Mouse (Mus musculus): ENCODE measurements at regions not wholly inside any gene's neighbourhood (a gene's known extent, or its start where the extent isn't known, plus 50 kb on each side); places are given as distances from the start of the nearest gene placed in this dataset.

DNA sequence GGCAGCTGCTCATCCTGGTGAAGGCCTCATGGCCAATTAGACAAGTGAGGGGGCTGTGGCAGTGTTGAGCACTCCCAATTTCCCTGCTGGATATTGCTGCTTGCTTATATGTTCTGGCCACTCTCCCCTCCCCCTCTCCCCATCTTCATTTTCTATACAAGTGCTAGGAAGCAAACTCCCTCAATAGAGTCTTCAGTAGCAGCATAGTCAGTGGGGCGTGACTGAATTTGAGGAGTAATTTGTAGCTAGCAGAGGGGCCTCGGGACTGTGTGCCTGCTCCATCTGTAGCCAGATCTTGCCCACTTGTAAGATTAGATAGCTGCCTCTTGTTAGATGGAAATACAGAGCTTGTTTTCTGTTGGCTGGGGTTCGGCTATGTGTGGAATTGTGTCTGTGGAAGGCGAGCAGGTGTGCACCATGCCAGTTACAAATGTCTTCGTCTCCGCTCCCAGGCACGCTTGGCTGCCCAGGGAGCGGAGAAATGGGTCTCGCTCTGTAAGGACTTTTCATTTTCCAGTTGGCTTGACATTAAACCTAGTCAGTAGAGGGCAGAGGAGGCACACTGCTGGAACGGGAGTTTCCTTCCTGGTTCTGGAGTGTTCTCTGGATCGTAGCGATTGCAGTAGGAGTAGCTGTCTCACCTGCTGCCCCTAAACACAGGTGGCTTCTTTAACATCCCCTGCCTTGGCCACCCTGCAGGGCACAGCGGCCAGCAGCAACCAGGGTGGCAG lies 163.1 kb downstream of the Matn1 start:
- no peaks in the 10 kb centered on the region for H3K9me3 ChIP-seq (replicated peaks; ENCODE audit: low read length)
- no peak overlapping the region for H3K4me3 ChIP-seq (replicated peaks; ENCODE audit: low read depth, low read length)
- no peaks in the 10 kb centered on the region for H3K4me1 ChIP-seq (replicated peaks; ENCODE audit: insufficient read depth, low read length)
- ATAC-seq (replicated peaks; ENCODE audit: low FRiP score, low read depth): peak; percentile 54
- DNase-seq (ENCODE audit: low spot score): peak; percentile 52
- peak; percentile 57; the same call in 1 of the 2 replicates for TF ChIP-seq CTCF (IDR thresholded peaks at IDR 0.05; ENCODE audit: low read depth)
- no peak overlapping the region for H3K27ac ChIP-seq
- no peaks in the 10 kb centered on the region for H3K36me3 ChIP-seq (ENCODE audit: insufficient read depth, low read length)
- no peak overlapping the region for H3K4me2 ChIP-seq (ENCODE audit: low read length)
- H3K9ac ChIP-seq (ENCODE audit: low read depth, low read length): no peak overlapping the region
- no peaks in the 10 kb centered on the region for H3K27me3 ChIP-seq (ENCODE audit: insufficient read depth, low read length)
- WGBS: 44% methylated on average over 13 of the region's 13 CpGs

GRCm38 (mm10) chr4:131112536-131112935 lies 168.4 kb downstream of the Matn1 start:
- H3K9me3 ChIP-seq (replicated peaks; ENCODE audit: low read length): no peaks in the 10 kb centered on the region
- DNase-seq (ENCODE audit: low spot score) (no peak), ATAC-seq (replicated peaks; ENCODE audit: low FRiP score, low read depth) (no peak)
- TF ChIP-seq CTCF (IDR thresholded peaks at IDR 0.05; ENCODE audit: low read depth): no peak
- no peaks in the 10 kb centered on the region for H3K4me1 ChIP-seq (replicated peaks; ENCODE audit: insufficient read depth, low read length)
- no peak overlapping the region for H3K27ac ChIP-seq
- WGBS: 74% methylated on average over 6 of the region's 6 CpGs
- H3K27me3 ChIP-seq (ENCODE audit: insufficient read depth, low read length): no peaks in the 10 kb centered on the region
- no peak overlapping the region for H3K9ac ChIP-seq (ENCODE audit: low read depth, low read length)
- no peak overlapping the region for H3K4me3 ChIP-seq (replicated peaks; ENCODE audit: low read depth, low read length)
- no peak overlapping the region for H3K4me2 ChIP-seq (ENCODE audit: low read length)
- no peaks in the 10 kb centered on the region for H3K36me3 ChIP-seq (ENCODE audit: insufficient read depth, low read length)

DNA sequence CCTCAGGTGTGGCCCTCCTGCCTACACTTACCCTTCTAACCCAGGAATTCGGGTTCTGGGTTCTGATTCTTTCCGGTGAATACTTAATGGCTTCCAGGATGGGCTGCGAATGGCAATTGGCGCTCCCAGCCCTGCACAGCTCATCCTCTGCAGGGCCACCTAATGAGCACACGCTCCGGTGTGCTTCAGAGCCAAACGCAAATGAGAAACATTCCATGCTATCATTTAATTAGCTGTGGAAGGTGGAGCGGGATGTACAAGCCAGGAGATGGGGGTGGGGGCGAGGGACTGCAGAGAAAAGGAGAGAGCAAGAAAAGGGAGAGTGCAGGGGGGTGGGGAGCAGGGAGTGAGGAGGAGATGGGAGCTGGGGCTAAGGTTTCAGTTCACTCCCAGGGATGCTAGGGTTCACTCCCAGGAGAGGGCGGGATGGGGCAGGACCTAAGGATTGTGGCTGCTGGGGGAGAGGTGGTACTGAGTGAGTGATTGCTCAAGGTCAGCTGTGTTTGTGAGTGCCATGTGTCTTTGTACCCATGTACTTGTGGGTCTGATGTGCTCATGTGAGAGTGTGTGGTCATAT lies 169.6 kb downstream of the Matn1 start:
- Histone ChIP-seq H3K36me3 (ENCODE audit: insufficient read depth, low read length) (no peaks in the 10 kb centered on the region), H3K9me3 (replicated peaks; ENCODE audit: low read length) (no peaks in the 10 kb centered on the region), H3K4me1 (replicated peaks; ENCODE audit: insufficient read depth, low read length) (no peaks in the 10 kb centered on the region), H3K27ac (no peak overlapping the region), H3K27me3 (ENCODE audit: insufficient read depth, low read length) (no peaks in the 10 kb centered on the region), H3K9ac (ENCODE audit: low read depth, low read length) (no peak overlapping the region), H3K4me2 (ENCODE audit: low read length) (no peak overlapping the region), H3K4me3 (replicated peaks; ENCODE audit: low read depth, low read length) (no peak overlapping the region)
- no peak for DNase-seq (ENCODE audit: low spot score)
- 36% methylated on average over 10 of the region's 10 CpGs for WGBS
- TF ChIP-seq CTCF (IDR thresholded peaks at IDR 0.05; ENCODE audit: low read depth): no peak
- no peak for ATAC-seq (replicated peaks; ENCODE audit: low FRiP score, low read depth)

- no peak overlapping the region for H3K4me2 ChIP-seq (ENCODE audit: low read length)
- no peak overlapping the region for H3K4me3 ChIP-seq (replicated peaks; ENCODE audit: low read depth, low read length)
- 10% methylated on average over 5 of the region's 5 CpGs for WGBS
- TF ChIP-seq CTCF (IDR thresholded peaks at IDR 0.05; ENCODE audit: low read depth): no peak; the same call in 1 of the 2 replicates
- no peaks in the 10 kb centered on the region for H3K4me1 ChIP-seq (replicated peaks; ENCODE audit: insufficient read depth, low read length)
- no peak overlapping the region for H3K9ac ChIP-seq (ENCODE audit: low read depth, low read length)
- no peak for ATAC-seq (replicated peaks; ENCODE audit: low FRiP score, low read depth)
- H3K27ac ChIP-seq: no peak overlapping the region
- no peaks in the 10 kb centered on the region for H3K9me3 ChIP-seq (replicated peaks; ENCODE audit: low read length)
- no peaks in the 10 kb centered on the region for H3K27me3 ChIP-seq (ENCODE audit: insufficient read depth, low read length)
- DNase-seq (ENCODE audit: low spot score): peak; percentile 93
- no peaks in the 10 kb centered on the region for H3K36me3 ChIP-seq (ENCODE audit: insufficient read depth, low read length)
Measured at GRCm38 (mm10) chr4:131115247-131115646, 171.1 kb downstream of the Matn1 start.

DNA sequence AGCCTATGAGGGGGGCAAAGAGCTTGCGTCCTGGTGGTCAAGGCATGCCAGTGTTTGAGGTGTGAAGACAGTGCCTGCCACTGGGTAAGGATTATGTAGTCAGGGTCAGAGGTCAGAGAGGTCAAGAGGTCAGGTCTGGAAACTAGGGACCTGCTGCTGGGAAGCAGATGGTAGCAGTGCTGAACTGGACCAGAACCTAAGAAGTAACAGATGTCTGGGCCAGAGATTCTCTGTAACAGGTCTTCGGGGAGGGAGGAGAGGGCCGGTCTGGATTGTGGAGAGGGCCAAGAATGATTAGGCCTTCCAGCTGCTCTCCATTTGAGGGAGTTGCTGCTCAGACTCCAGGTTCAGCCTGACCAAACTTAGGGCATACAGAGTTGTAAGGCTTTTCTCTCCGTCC lies 174.4 kb downstream of the Matn1 start:
- Histone ChIP-seq H3K27ac (no peak overlapping the region), H3K4me1 (replicated peaks; ENCODE audit: insufficient read depth, low read length) (no peaks in the 10 kb centered on the region), H3K9me3 (replicated peaks; ENCODE audit: low read length) (no peaks in the 10 kb centered on the region), H3K9ac (ENCODE audit: low read depth, low read length) (no peak overlapping the region), H3K36me3 (ENCODE audit: insufficient read depth, low read length) (no peaks in the 10 kb centered on the region), H3K4me2 (ENCODE audit: low read length) (no peak overlapping the region), H3K4me3 (replicated peaks; ENCODE audit: low read depth, low read length) (no peak overlapping the region), H3K27me3 (ENCODE audit: insufficient read depth, low read length) (no peaks in the 10 kb centered on the region)
- WGBS: 73% methylated on average over 4 of the region's 4 CpGs
- DNase-seq (ENCODE audit: low spot score): no peak
- TF ChIP-seq CTCF (IDR thresholded peaks at IDR 0.05; ENCODE audit: low read depth): no peak
- ATAC-seq (replicated peaks; ENCODE audit: low FRiP score, low read depth): no peak

GRCm38 (mm10) chr4:131119621-131120020 lies 175.4 kb downstream of the Matn1 start:
- H3K9ac ChIP-seq (ENCODE audit: low read depth, low read length): no peak overlapping the region
- no peak overlapping the region for H3K27ac ChIP-seq
- TF ChIP-seq CTCF (IDR thresholded peaks at IDR 0.05; ENCODE audit: low read depth): no peak
- no peaks in the 10 kb centered on the region for H3K27me3 ChIP-seq (ENCODE audit: insufficient read depth, low read length)
- no peaks in the 10 kb centered on the region for H3K36me3 ChIP-seq (ENCODE audit: insufficient read depth, low read length)
- 77% methylated on average over 2 of the region's 2 CpGs for WGBS
- no peak overlapping the region for H3K4me3 ChIP-seq (replicated peaks; ENCODE audit: low read depth, low read length)
- H3K4me1 ChIP-seq (replicated peaks; ENCODE audit: insufficient read depth, low read length): no peaks in the 10 kb centered on the region
- no peak overlapping the region for H3K4me2 ChIP-seq (ENCODE audit: low read length)
- H3K9me3 ChIP-seq (replicated peaks; ENCODE audit: low read length): no peaks in the 10 kb centered on the region
- ATAC-seq (replicated peaks; ENCODE audit: low FRiP score, low read depth) (no peak), DNase-seq (ENCODE audit: low spot score) (no peak)
